In genomic region chr16:4877195-4877594, GRCm38 (mm10) we compare ENCODE assay signal across 10 mouse cellular contexts. TPM values are rescaled to one million over a fixed set of nuclear protein-coding genes. Genes with fewer than 3 reads are reported as not detected.
DNase-seq lines count a peak whose midpoint lies in the region; ATAC-seq and TF ChIP-seq lines count a peak whose summit lies in the region.
"Had no signal": no experiment of that assay in that cellular context is flagged by ENCODE, and none has a peak within 500 bp of the region (broad histone marks: within the 10 kb centered on the region; RNA-seq: fewer than 3 reads in every experiment).

No protein-coding gene starts in this region.

- H3K4me3 ChIP-seq in kidney, postnatal 0 days (replicated peaks; ENCODE audit: low read depth, low read length) = no peak overlapping the region
- H3K4me3 ChIP-seq in embryonic facial prominence, embryonic 13.5 days = peak overlapping the region; percentile 83
- H3K4me3 ChIP-seq in hindbrain, embryonic 15.5 days = no peak overlapping the region
- no peak overlapping the region for H3K4me3 ChIP-seq in lung, postnatal 0 days (ENCODE audit: low read depth, low read length)

- H3K4me1 ChIP-seq in kidney, postnatal 0 days (replicated peaks; ENCODE audit: insufficient read depth, low read length) = peaks cover 23% of the 10 kb centered on the region
- peaks cover 41% of the 10 kb centered on the region for H3K4me1 ChIP-seq in embryonic facial prominence, embryonic 13.5 days
- H3K4me1 ChIP-seq in hindbrain, embryonic 15.5 days (replicated peaks) = peaks cover 49% of the 10 kb centered on the region
- H3K4me1 ChIP-seq in lung, postnatal 0 days (ENCODE audit: insufficient read depth, low read depth, low read length) = peaks cover 19% of the 10 kb centered on the region; the same call in 1 of the 2 replicates

- no peaks in the 10 kb centered on the region for H3K27me3 ChIP-seq in kidney, postnatal 0 days (ENCODE audit: insufficient read depth, low read length)
- no peaks in the 10 kb centered on the region for H3K27me3 ChIP-seq in embryonic facial prominence, embryonic 13.5 days
- no peaks in the 10 kb centered on the region for H3K27me3 ChIP-seq in hindbrain, embryonic 15.5 days
- no peaks in the 10 kb centered on the region for H3K27me3 ChIP-seq in lung, postnatal 0 days (replicated peaks; ENCODE audit: insufficient read depth, low read length)
- H3K27me3 ChIP-seq: forebrain, embryonic 15.5 days had no signal

- H3K9ac ChIP-seq in kidney, postnatal 0 days (ENCODE audit: low read depth, low read length) = no peak overlapping the region
- peak overlapping the region; percentile 89; the same call in 1 of the 2 replicates for H3K9ac ChIP-seq in embryonic facial prominence, embryonic 13.5 days
- 0 out of 2 replicates have a peak overlapping the region, but pooled peaks have one; percentile 68 for H3K9ac ChIP-seq in hindbrain, embryonic 15.5 days
- no peak overlapping the region for H3K9ac ChIP-seq in lung, postnatal 0 days (replicated peaks; ENCODE audit: low read depth)

- no peak for TF ChIP-seq CTCF in kidney, postnatal 0 days (IDR thresholded peaks at IDR 0.05; ENCODE audit: low read depth)
- TF ChIP-seq CTCF in lung, postnatal 0 days (IDR thresholded peaks at IDR 0.05) = no peak

- peaks cover 24% of the 10 kb centered on the region; the same call in 1 of the 2 replicates for H3K36me3 ChIP-seq in kidney, postnatal 0 days (ENCODE audit: insufficient read depth, low read length)
- H3K36me3 ChIP-seq in embryonic facial prominence, embryonic 13.5 days = peaks cover 35% of the 10 kb centered on the region
- 0 out of 2 replicates have a peak, but pooled peaks cover 3% of the 10 kb centered on the region for H3K36me3 ChIP-seq in hindbrain, embryonic 15.5 days
- 0 out of 2 replicates have a peak, but pooled peaks cover 6% of the 10 kb centered on the region for H3K36me3 ChIP-seq in lung, postnatal 0 days (ENCODE audit: insufficient read depth, low read length)

- peak overlapping the region; percentile 89; the same call in 1 of the 2 replicates for H3K4me2 ChIP-seq in kidney, postnatal 0 days (ENCODE audit: low read length)
- H3K4me2 ChIP-seq in embryonic facial prominence, embryonic 13.5 days = peak overlapping the region; percentile 68
- H3K4me2 ChIP-seq in hindbrain, embryonic 15.5 days = no peak overlapping the region
- peak overlapping the region; percentile 86 for H3K4me2 ChIP-seq in lung, postnatal 0 days (replicated peaks; ENCODE audit: low read depth, low read length)

- no peak for ATAC-seq in kidney, postnatal 0 days (replicated peaks; ENCODE audit: low FRiP score, low read depth)
- no peak for ATAC-seq in embryonic facial prominence, embryonic 13.5 days (ENCODE audit: insufficient number of reproducible peaks, insufficient read depth, low FRiP score, low TSS enrichment, low read depth)
- no peak for ATAC-seq in hindbrain, embryonic 15.5 days (ENCODE audit: low FRiP score, low read depth)
- ATAC-seq in lung, postnatal 0 days = no peak
- ATAC-seq: forebrain, embryonic 15.5 days had no signal

- no peak for TF ChIP-seq EP300 in lung, postnatal 0 days (IDR thresholded peaks at IDR 0.05)

- 86% methylated on average over 4 of the region's 4 CpGs for WGBS in kidney, postnatal 0 days
- 81% methylated on average over 4 of the region's 4 CpGs for WGBS in embryonic facial prominence, embryonic 13.5 days
- 85% methylated on average over 4 of the region's 4 CpGs for WGBS in hindbrain, embryonic 15.5 days
- WGBS in lung, postnatal 0 days = 59% methylated on average over 4 of the region's 4 CpGs

- H3K27ac ChIP-seq in kidney, postnatal 0 days = peak overlapping the region; percentile 100; the same call in 1 of the 2 replicates
- H3K27ac ChIP-seq in embryonic facial prominence, embryonic 13.5 days = peak overlapping the region; percentile 100
- no peak overlapping the region for H3K27ac ChIP-seq in hindbrain, embryonic 15.5 days (replicated peaks)
- H3K27ac ChIP-seq in lung, postnatal 0 days (ENCODE audit: low read length) = peak overlapping the region; percentile 98; the same call in 1 of the 2 replicates

- no peaks in the 10 kb centered on the region for H3K9me3 ChIP-seq in kidney, postnatal 0 days (replicated peaks; ENCODE audit: low read length)
- H3K9me3 ChIP-seq in embryonic facial prominence, embryonic 13.5 days = no peaks in the 10 kb centered on the region
- H3K9me3 ChIP-seq in hindbrain, embryonic 15.5 days = no peaks in the 10 kb centered on the region
- H3K9me3 ChIP-seq in lung, postnatal 0 days (ENCODE audit: low read length) = no peaks in the 10 kb centered on the region
- H3K9me3 ChIP-seq: forebrain, embryonic 15.5 days had no signal

- DNase-seq in kidney, postnatal 0 days (ENCODE audit: low spot score) = no peak
- no peak for DNase-seq in kidney, postnatal 36 days
- DNase-seq in lung, postnatal 0 days (ENCODE audit: low spot score) = no peak
- DNase-seq in ovary, postnatal 14 days (ENCODE audit: low spot score) = no peak
- no peak for DNase-seq in adrenal gland, adult 8-10 months
- no peak for DNase-seq in adrenal gland, adult 18-20 months (ENCODE audit: low spot score in 2 of 2)

RNA-seq across cellular contexts. Expression of gene Ubald1, which starts 2.9 kb away (rescaled TPM):
- 39.4 and 41.5 TPM in 2 replicates for polyA plus RNA-seq in kidney, postnatal 0 days (2015; fragmentation: Nextera tagmentation; extraction: Ambion mirVana)
- polyA plus RNA-seq in embryonic facial prominence, embryonic 13.5 days (2015; fragmentation: Nextera tagmentation; extraction: Ambion mirVana) = 40.2 and 41.5 TPM in 2 replicates
- 51.1 and 69.2 TPM in 2 replicates for polyA plus RNA-seq in hindbrain, embryonic 15.5 days (2015; fragmentation: Nextera tagmentation; extraction: Ambion mirVana)
- 33.7 and 39.5 TPM in 2 replicates for polyA plus RNA-seq in lung, postnatal 0 days (2015; fragmentation: Nextera tagmentation; extraction: Ambion mirVana)
- total RNA-seq in adrenal gland, adult 8-10 months (2022) = 10 to 100 TPM; 33.0 to 42.5 (median 38.2) TPM
- 10 to 100 TPM; 33.3 to 39.0 TPM for total RNA-seq in adrenal gland, adult 18-20 months (2021)

RNA-seq across cellular contexts. Expression of gene Mgrn1, which starts 8.9 kb away (rescaled TPM):
- polyA plus RNA-seq in kidney, postnatal 0 days (2015; fragmentation: Nextera tagmentation; extraction: Ambion mirVana) = 85.9 and 99.0 TPM in 2 replicates
- polyA plus RNA-seq in embryonic facial prominence, embryonic 13.5 days (2015; fragmentation: Nextera tagmentation; extraction: Ambion mirVana) = 87.7 and 95.2 TPM in 2 replicates
- 118 and 126 TPM in 2 replicates for polyA plus RNA-seq in hindbrain, embryonic 15.5 days (2015; fragmentation: Nextera tagmentation; extraction: Ambion mirVana)
- polyA plus RNA-seq in lung, postnatal 0 days (2015; fragmentation: Nextera tagmentation; extraction: Ambion mirVana) = 75.6 and 76.7 TPM in 2 replicates
- total RNA-seq in adrenal gland, adult 8-10 months (2022) = 100 to 1,000 TPM in 2 of 4 experiments, 10 to 100 TPM in 2; 88.5 to 120 (median 98.0) TPM
- total RNA-seq in adrenal gland, adult 18-20 months (2021) = 10 to 100 TPM; 83.7 to 86.4 TPM

RNA-seq across cellular contexts. Expression of gene 4930562C15Rik, which starts 42.0 kb away (rescaled TPM):
- 0.14 TPM in 1 of 2 replicates, not detected in the other for polyA plus RNA-seq in kidney, postnatal 0 days (2015; fragmentation: Nextera tagmentation; extraction: Ambion mirVana)
- 0.44 and 0.89 TPM in 2 replicates for polyA plus RNA-seq in embryonic facial prominence, embryonic 13.5 days (2015; fragmentation: Nextera tagmentation; extraction: Ambion mirVana)
- polyA plus RNA-seq in hindbrain, embryonic 15.5 days (2015; fragmentation: Nextera tagmentation; extraction: Ambion mirVana) = 0.26 and 0.43 TPM in 2 replicates
- polyA plus RNA-seq in lung, postnatal 0 days (2015; fragmentation: Nextera tagmentation; extraction: Ambion mirVana) = 2.2 and 2.4 TPM in 2 replicates
- total RNA-seq in adrenal gland, adult 8-10 months (2022) = under 1 TPM in 1 of 4 experiments, not detected in 3; 0.14 TPM
- not detected for total RNA-seq in adrenal gland, adult 18-20 months (2021)
- total RNA-seq: layer of hippocampus, adult 2 months had no signal

Comparison
In these comparisons a context has a peak if more than half of its experiments do, and no peak if none do; other contexts are left out.
1. H3K9ac ChIP-seq: peak in embryonic facial prominence, embryonic 13.5 days (single experiment) and hindbrain, embryonic 15.5 days (single experiment); none in kidney, postnatal 0 days (single experiment) and lung, postnatal 0 days (single experiment).